Mouse (Mus musculus) urinary bladder, postnatal 0 days (tissue): ENCODE data around the gene Mrpl54. TPM values are rescaled to one million over a fixed set of nuclear protein-coding genes. Genes with fewer than 3 reads are reported as not detected.

ENCODE experiments used
- microRNA-seq: library from miRNA; unstranded; fragments of <30 nt; microRNA quantifications from one replicate; pipeline ENCODE4, GENCODE M21; 2016
- polyA plus RNA-seq: library from polyadenylated mRNA; unstranded; fragments of >200 nt; fragmentation: Nextera tagmentation; extraction: Ambion mirVana; gene quantifications from 2 replicates; pipeline ENCODE4 v1.2.1, GENCODE M21; 2015

Mrpl54 gene
- polyA plus RNA-seq = 227 and 233 TPM in 2 replicates

GRCm38 (mm10) chr10:81266211-81267105, at the start of gene Mrpl54, which contains the start of gene Apba3:
Mrpl54 (minus strand) TSS chr10:81266934.
Apba3 (plus strand) TSS chr10:81266960.

GRCm38 (mm10) chr10:81292554-81293333, 26.0 kb upstream of the Mrpl54 start, which contains the start of gene Pip5k1c:
Pip5k1c (plus strand) TSS chr10:81292963.

GRCm38 (mm10) chr10:81291511-81292104, 24.9 kb upstream of the Mrpl54 start, which contains the start of gene Tjp3:
Tjp3 (minus strand) TSS chr10:81291581.

GRCm38 (mm10) chr10:81252424-81253419, 14.0 kb downstream of the Mrpl54 start, which contains the start of gene Matk:
Matk (plus strand) TSS chr10:81252935.

GRCm38 (mm10) chr10:81232580-81233225, 34.0 kb downstream of the Mrpl54 start, which contains the start of gene Zfr2:
Zfr2 (plus strand) TSS chr10:81233155.

GRCm38 (mm10) chr10:81230438-81231332, 36.0 kb downstream of the Mrpl54 start, which contains the start of gene Atcay:
Atcay (minus strand) TSS chr10:81230833.

Small RNA genes lying within 50 kb of the gene (microRNA-seq; reads per million reads assigned to microRNA genes)
- 6.2 reads per million, percentile 13 among the genes with 10 or more reads in this experiment for gene Mir3057

Other genes starting within 250 kb of the Mrpl54 start
- not detected in 2 replicates for gene Diras1, start 241.3 kb downstream of the Mrpl54 start, polyA plus RNA-seq
- 12.7 and 15.3 TPM in 2 replicates for gene Slc39a3, start 229.5 kb downstream of the Mrpl54 start, polyA plus RNA-seq
- 90.7 and 98.9 TPM in 2 replicates for gene Sgta, start 206.8 kb downstream of the Mrpl54 start, polyA plus RNA-seq
- gene Thop1, start 196.9 kb downstream of the Mrpl54 start, polyA plus RNA-seq = 18.4 and 19.0 TPM in 2 replicates
- 0.74 and 1.0 TPM in 2 replicates for gene Creb3l3, start 168.1 kb downstream of the Mrpl54 start, polyA plus RNA-seq
- 118 and 119 TPM in 2 replicates for gene Map2k2, start 161.0 kb downstream of the Mrpl54 start, polyA plus RNA-seq
- gene Zbtb7a, start 131.7 kb downstream of the Mrpl54 start, polyA plus RNA-seq = 45.5 and 48.9 TPM in 2 replicates
- 19.0 and 21.1 TPM in 2 replicates for gene Pias4, start 99.0 kb downstream of the Mrpl54 start, polyA plus RNA-seq
- 446 and 467 TPM in 2 replicates for gene Eef2, start 90.3 kb downstream of the Mrpl54 start, polyA plus RNA-seq
- 54.2 and 57.0 TPM in 2 replicates for gene Dapk3, start 83.9 kb downstream of the Mrpl54 start, polyA plus RNA-seq
- 0.12 and 0.23 TPM in 2 replicates for gene 4930442H23Rik, start 83.1 kb downstream of the Mrpl54 start, polyA plus RNA-seq
- 0.31 and 0.40 TPM in 2 replicates for gene Nmrk2, start 64.9 kb downstream of the Mrpl54 start, polyA plus RNA-seq
- gene Atcay, start 36.1 kb downstream of the Mrpl54 start, polyA plus RNA-seq = 0.08 and 0.18 TPM in 2 replicates
- 3.7 and 4.1 TPM in 2 replicates for gene Zfr2, start 33.8 kb downstream of the Mrpl54 start, polyA plus RNA-seq
- 0.53 and 0.67 TPM in 2 replicates for gene Matk, start 14.0 kb downstream of the Mrpl54 start, polyA plus RNA-seq
- gene Apba3, start within 50 bp of the Mrpl54 start, polyA plus RNA-seq = 43.8 and 51.5 TPM in 2 replicates
- gene Tjp3, start 24.6 kb upstream of the Mrpl54 start, polyA plus RNA-seq = 12.6 and 14.9 TPM in 2 replicates
- gene Pip5k1c, start 26.0 kb upstream of the Mrpl54 start, polyA plus RNA-seq = 31.1 and 32.7 TPM in 2 replicates
- gene Cactin, start 54.2 kb upstream of the Mrpl54 start, polyA plus RNA-seq = 18.1 and 20.3 TPM in 2 replicates
- 28.6 and 36.1 TPM in 2 replicates for gene Tbxa2r, start 61.8 kb upstream of the Mrpl54 start, polyA plus RNA-seq
- 0.65 and 0.87 TPM in 2 replicates for gene Gipc3, start 76.3 kb upstream of the Mrpl54 start, polyA plus RNA-seq
- gene Hmg20b, start 83.5 kb upstream of the Mrpl54 start, polyA plus RNA-seq = 67.4 and 70.3 TPM in 2 replicates
- gene Mfsd12, start 90.6 kb upstream of the Mrpl54 start, polyA plus RNA-seq = 12.5 and 12.6 TPM in 2 replicates
- 1.5 and 1.8 TPM in 2 replicates for gene 4930404N11Rik, start 98.9 kb upstream of the Mrpl54 start, polyA plus RNA-seq
- gene Fzr1, start 111.6 kb upstream of the Mrpl54 start, polyA plus RNA-seq = 35.5 and 38.2 TPM in 2 replicates
- 67.0 and 71.2 TPM in 2 replicates for gene Dohh, start 117.5 kb upstream of the Mrpl54 start, polyA plus RNA-seq
- gene Gm48551, start 117.5 kb upstream of the Mrpl54 start, polyA plus RNA-seq = 1.6 and 2.1 TPM in 2 replicates
- 0.42 and 0.73 TPM in 2 replicates for gene Gm48552, start 122.1 kb upstream of the Mrpl54 start, polyA plus RNA-seq
- 1.7 and 2.0 TPM in 2 replicates for gene Smim24, start 126.1 kb upstream of the Mrpl54 start, polyA plus RNA-seq
- 69.4 and 71.2 TPM in 2 replicates for gene Nfic, start 188.7 kb upstream of the Mrpl54 start, polyA plus RNA-seq
- gene Celf5, start 215.8 kb upstream of the Mrpl54 start, polyA plus RNA-seq = 0.12 and 0.18 TPM in 2 replicates
- gene Ncln, start 229.5 kb upstream of the Mrpl54 start, polyA plus RNA-seq = 49.9 and 50.1 TPM in 2 replicates
- gene S1pr4, start 233.2 kb upstream of the Mrpl54 start, polyA plus RNA-seq = 0.20 and 0.71 TPM in 2 replicates